Mouse (Mus musculus) liver, postnatal 0 days (tissue): Measurements from ENCODE around the gene Kcnj10. TPM values are rescaled to one million over a fixed set of nuclear protein-coding genes. Genes with fewer than 3 reads are reported as not detected.
A peak's percentile ranks its signal among the peaks of the same experiment; 100 is the strongest.

Experiments used
- ATAC-seq: fragments of 200-750 bp; cut with Nextera tagmentation; 2 replicates; pipeline ENCODE4 v1.8.0; 2017; ENCODE audit warnings: mild to moderate bottlenecking, moderate library complexity
- DNase-seq: peaks from one replicate; pipeline ENCODE4 v3.0.0-alpha.2; 2016
- H3K27ac ChIP-seq: fragments of 300-500 bp; sonication (generic); 2 replicates; pipeline ENCODE4 v1.5.1; 2014; ENCODE audit warnings: antibody characterized with exemption, moderate library complexity, mild to moderate bottlenecking, low read depth
- H3K27me3 ChIP-seq: fragments of 300-500 bp; sonication (generic); 2 replicates; pipeline ENCODE4 v1.6.1; 2014; ENCODE audit warnings: low read length, control low read depth, mixed read lengths; ENCODE audit not compliant: insufficient read depth
- H3K36me3 ChIP-seq: fragments of 300-500 bp; sonication (generic); replicated peaks from 2 replicates; pipeline ENCODE4 v1.6.1; 2014; ENCODE audit warnings: mild to moderate bottlenecking, control low read depth, low read length, moderate library complexity, mixed read lengths; ENCODE audit not compliant: insufficient read depth
- H3K4me1 ChIP-seq: fragments of 300-500 bp; sonication (generic); 2 replicates; pipeline ENCODE4 v1.6.1; 2014; ENCODE audit warnings: antibody characterized with exemption, mild to moderate bottlenecking, control low read depth; ENCODE audit not compliant: insufficient read depth
- H3K4me2 ChIP-seq: fragments of 300-500 bp; sonication (generic); 2 replicates; pipeline ENCODE4 v1.6.1; 2014; ENCODE audit warnings: low read depth, mild to moderate bottlenecking, low read length, moderate library complexity, mixed read lengths
- H3K4me3 ChIP-seq: fragments of 300-500 bp; sonication (generic); 2 replicates; pipeline ENCODE4 v1.5.1; 2014; ENCODE audit warnings: low read depth, low read length
- H3K9ac ChIP-seq: fragments of 300-500 bp; sonication (generic); replicated peaks from 2 replicates; pipeline ENCODE4 v1.6.1; 2014; ENCODE audit warnings: mild to moderate bottlenecking, moderate library complexity
- H3K9me3 ChIP-seq: fragments of 300-500 bp; sonication (generic); 2 replicates; pipeline ENCODE4 v1.6.1; 2016; ENCODE audit warnings: mild to moderate bottlenecking, control low read depth, low read length, mixed read lengths
- CTCF ChIP-seq: sonication (generic); IDR thresholded peaks from 2 replicates; pipeline ENCODE4 v1.5.1; 2016; ENCODE audit warnings: antibody characterized with exemption, low read depth
- EP300 ChIP-seq: IDR thresholded peaks from 2 replicates; pipeline ENCODE4 v1.6.1; 2016; ENCODE audit warnings: antibody characterized with exemption, low read depth, mild to moderate bottlenecking
- WGBS: fragments of 180-500 bp; shearing (Covaris S2); extraction: QIAGEN DNeasy Blood & Tissue Kit; methylation state at CpG from one replicate; pipeline ENCODE4 v1.1.7; 2014; ENCODE audit not compliant: insufficient replicate concordance; 5-methylcytosine and 5-hydroxymethylcytosine counted together
- polyA plus RNA-seq: library from polyadenylated mRNA; unstranded; fragments of >200 nt; fragmentation: Nextera tagmentation; extraction: Ambion mirVana; gene quantifications from 2 replicates; pipeline ENCODE4 v1.2.1, GENCODE M21; 2015

Kcnj10 gene
- polyA plus RNA-seq, 1 experiment from 2014 or later, result 0.19 TPM

GRCm38 (mm10) chr1:172311248-172311906 lies 29.6 kb upstream of the Kcnj10 start:
- TF ChIP-seq EP300 (no peak), CTCF (no peak)
- ATAC-seq (peak; percentile 31), DNase-seq (peak; percentile 59)
- Histone ChIP-seq H3K27me3 (no peaks in the 10 kb centered on the region), H3K36me3 (no peaks in the 10 kb centered on the region), H3K9ac (peak overlapping the region; percentile 52), H3K4me2 (peak overlapping the region; percentile 94), H3K4me3 (peak overlapping the region; percentile 73), H3K4me1 (peaks cover 33% of the 10 kb centered on the region), H3K27ac (peak overlapping the region; percentile 86), H3K9me3 (no peaks in the 10 kb centered on the region)
- under 1% methylated on average over 22 of the region's 23 CpGs for WGBS

- Histone ChIP-seq H3K4me1 (peaks cover 31% of the 10 kb centered on the region), H3K27me3 (no peaks in the 10 kb centered on the region), H3K4me2 (peak overlapping the region; percentile 94), H3K36me3 (no peaks in the 10 kb centered on the region), H3K9ac (peak overlapping the region; percentile 70), H3K27ac (peak overlapping the region; percentile 86), H3K4me3 (peak overlapping the region; percentile 73), H3K9me3 (no peaks in the 10 kb centered on the region)
- WGBS, result under 1% methylated on average over 37 of the region's 55 CpGs
- TF ChIP-seq CTCF (no peak), EP300 (no peak)
- ATAC-seq (peak; percentile 77), DNase-seq (peak; percentile 97)
Observed at GRCm38 (mm10) chr1:172311921-172312767, 28.9 kb upstream of the Kcnj10 start.

DNA sequence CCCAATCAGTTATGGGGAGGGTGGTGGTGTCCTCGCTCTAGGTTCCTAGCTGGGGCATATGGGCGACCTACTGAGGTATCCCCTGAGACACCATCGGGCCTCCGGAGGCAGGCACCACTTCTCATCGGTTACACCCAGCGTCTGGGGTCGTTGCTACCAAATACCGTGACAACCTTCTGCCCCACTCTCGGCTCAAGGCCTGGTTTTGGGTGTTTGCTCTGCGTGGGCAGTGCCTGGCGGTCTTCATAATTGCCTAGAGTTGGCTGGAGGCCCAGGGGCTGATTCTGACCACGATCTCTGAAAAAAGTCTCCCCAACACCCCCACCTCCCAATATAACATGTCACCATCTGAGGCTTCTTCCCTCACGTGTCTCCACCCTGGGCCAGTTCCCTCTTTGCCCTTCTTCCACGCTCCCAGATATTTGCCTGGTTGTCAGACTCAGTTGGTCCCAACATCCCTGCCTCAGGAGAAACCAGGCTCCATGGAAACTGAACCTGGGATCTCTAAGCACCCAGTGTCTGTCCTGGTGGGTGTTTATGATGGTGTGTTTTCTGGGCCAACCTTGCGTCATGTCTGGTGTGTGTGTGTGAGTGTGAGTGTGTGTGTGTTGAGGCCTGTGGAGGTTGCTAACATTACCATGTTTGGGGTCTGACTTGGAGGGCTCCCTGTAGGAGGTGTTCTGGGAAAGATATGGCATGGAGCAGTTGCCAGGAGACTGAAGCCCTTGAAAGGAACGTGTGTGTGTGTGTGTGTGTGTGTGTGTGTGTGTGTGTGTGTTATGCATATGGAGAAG lies 28.0 kb upstream of the Kcnj10 start:
- Histone ChIP-seq H3K9ac (peak overlapping the region; percentile 70), H3K9me3 (no peaks in the 10 kb centered on the region), H3K4me3 (peak overlapping the region; percentile 73), H3K36me3 (peaks cover 4% of the 10 kb centered on the region; the same call in 1 of the 2 replicates), H3K4me2 (peak overlapping the region; percentile 94), H3K4me1 (peaks cover 29% of the 10 kb centered on the region), H3K27me3 (no peaks in the 10 kb centered on the region), H3K27ac (no peak overlapping the region)
- ATAC-seq (peak; percentile 6; the same call in 1 of the 2 replicates), DNase-seq (no peak)
- no peak for TF ChIP-seq EP300
- no peak for TF ChIP-seq CTCF
- 6% methylated on average over 16 of the region's 16 CpGs for WGBS

DNA sequence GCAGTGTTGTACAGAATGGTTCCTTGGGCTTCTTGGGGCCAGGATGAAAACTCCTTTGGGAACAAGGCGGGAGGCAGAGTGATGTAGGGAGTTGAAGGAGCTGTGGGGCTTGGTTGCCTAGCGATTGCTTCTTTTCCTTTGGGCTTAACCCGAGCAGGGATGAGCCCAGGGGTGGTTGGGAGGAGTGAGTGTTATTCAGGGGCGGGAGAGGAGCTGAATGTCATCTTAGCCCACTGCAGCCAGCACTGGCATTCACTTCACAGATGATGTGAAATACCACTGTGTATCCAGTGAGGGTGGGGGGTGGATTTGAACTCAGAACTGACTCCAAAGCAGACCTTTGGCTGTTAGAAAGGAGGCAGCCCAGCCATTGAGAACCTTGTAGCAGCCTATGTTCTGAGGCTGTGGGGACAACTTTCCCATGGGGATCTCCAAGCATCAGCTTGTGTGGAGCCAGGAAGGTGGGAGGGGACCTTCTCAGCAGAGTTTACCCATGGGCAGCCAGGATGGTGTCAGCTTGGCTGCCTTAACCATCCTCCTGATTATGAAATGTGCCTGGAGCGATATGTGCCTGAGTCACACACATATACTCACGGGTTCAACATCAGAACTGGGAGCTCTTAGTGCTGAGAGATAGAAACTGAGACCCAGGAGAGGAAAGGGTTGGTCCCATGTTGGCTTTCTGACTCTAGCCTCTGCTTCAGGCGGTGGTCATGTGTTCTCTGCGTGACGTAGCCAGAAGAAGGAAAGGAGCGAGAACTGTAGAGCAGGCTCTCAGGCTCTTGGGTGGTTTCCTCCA lies 27.2 kb upstream of the Kcnj10 start:
- TF ChIP-seq CTCF (no peak), EP300 (no peak)
- Histone ChIP-seq H3K9me3 (no peaks in the 10 kb centered on the region), H3K27me3 (no peaks in the 10 kb centered on the region), H3K4me1 (peaks cover 29% of the 10 kb centered on the region), H3K4me3 (no peak overlapping the region; the same call in 1 of the 2 replicates), H3K4me2 (peak overlapping the region; percentile 94), H3K27ac (no peak overlapping the region), H3K36me3 (peaks cover 7% of the 10 kb centered on the region; the same call in 1 of the 2 replicates), H3K9ac (no peak overlapping the region)
- ATAC-seq, result no peak
- no peak for DNase-seq
- 76% methylated on average over 10 of the region's 10 CpGs for WGBS

DNA sequence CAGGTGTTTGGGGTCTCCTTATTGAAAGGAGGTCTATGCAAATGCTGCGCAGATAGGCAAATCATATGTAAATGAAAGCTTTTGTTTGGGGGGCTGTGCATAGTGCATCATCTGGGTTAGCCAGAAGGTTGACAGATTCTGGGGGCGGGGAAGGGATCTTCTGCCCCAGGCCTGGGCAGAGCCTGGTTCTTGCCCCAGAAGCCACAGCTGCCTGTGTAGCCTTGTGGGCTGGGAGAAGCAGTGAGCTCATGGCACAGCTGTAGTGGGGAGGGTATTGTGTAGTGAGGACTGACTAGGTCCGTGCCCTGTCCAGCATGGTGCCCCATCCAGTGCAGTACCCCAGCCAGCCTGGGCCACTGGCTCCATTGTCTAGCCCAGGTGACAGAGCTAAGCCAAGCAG lies 26.1 kb upstream of the Kcnj10 start:
- H3K27ac ChIP-seq, result no peak overlapping the region
- WGBS, result 73% methylated on average over 3 of the region's 3 CpGs

More for the DNA sequence above, 26.1 kb upstream of the Kcnj10 start:
- H3K9ac ChIP-seq, result no peak overlapping the region
- H3K9me3 ChIP-seq, result no peaks in the 10 kb centered on the region
- H3K27me3 ChIP-seq, result no peaks in the 10 kb centered on the region
- no peak for DNase-seq
- no peak for ATAC-seq
- TF ChIP-seq EP300 (no peak), CTCF (no peak)
- H3K4me3 ChIP-seq, result no peak overlapping the region
- H3K4me1 ChIP-seq, result peaks cover 27% of the 10 kb centered on the region
- H3K36me3 ChIP-seq, result peaks cover 7% of the 10 kb centered on the region
- no peak overlapping the region for H3K4me2 ChIP-seq
